Mouse (Mus musculus) macrophage (primary cell): Measurements from ENCODE around the gene Usp5. TPM values are rescaled to one million over a fixed set of nuclear protein-coding genes. Genes with fewer than 3 reads are reported as not detected.
"Not testable (repeated sequence)": the region's sequence is repeated elsewhere in the genome, so short reads cannot be mapped to it uniquely, and the experiment has no call there.

Source experiments
- H3K27ac ChIP-seq: fragments of 350-480 bp; formaldehyde crosslinking; 2 replicates; pipeline ENCODE4 v1.9.0; 2021
- H3K36me3 ChIP-seq: fragments of 350-480 bp; formaldehyde crosslinking; 2 replicates; pipeline ENCODE4 v1.9.0; 2021; ENCODE audit errors: inconsistent target
- H3K4me3 ChIP-seq: fragments of 350-480 bp; formaldehyde crosslinking; 2 replicates; pipeline ENCODE4 v1.9.0; 2021; ENCODE audit errors: inconsistent target
- H3K79me2 ChIP-seq: fragments of 350-480 bp; formaldehyde crosslinking; 2 replicates; pipeline ENCODE4 v1.9.0; 2021; ENCODE audit errors: inconsistent target
- WGBS: methylation state at CpG from one replicate; pipeline ENCODE4 v1.1.7; 2026; ENCODE audit warnings: inconsistent platforms; ENCODE audit not compliant: missing documents; 5-methylcytosine and 5-hydroxymethylcytosine counted together
- polyA plus RNA-seq: library from polyadenylated mRNA; stranded (reverse); fragments of 250-400 nt; gene quantifications from 3 replicates; pipeline ENCODE4 v1.2.4, GENCODE M21; 2018; ENCODE audit warnings: inconsistent platforms

Gene Usp5
- polyA plus RNA-seq, 1 experiment from 2014 or later: 61.4 TPM

GRCm38 (mm10) chr6:124857840-124858530, 28.7 kb upstream of the Usp5 start:
- Histone ChIP-seq H3K36me3 (peaks cover 19% of the 10 kb centered on the region; the same call in 1 of the 2 replicates), H3K79me2 (peaks cover 21% of the 10 kb centered on the region; the same call in 1 of the 2 replicates), H3K27ac (no peak overlapping the region), H3K4me3 (no peak overlapping the region)
- 49% methylated on average over 25 of the region's 26 CpGs for WGBS

- H3K4me3 ChIP-seq: no peak within 1 kb of the TSS; the same call in 1 of the 2 replicates
- under 1% methylated on average over 65 of the region's 86 CpGs for WGBS
- H3K27ac ChIP-seq: no peak within 1 kb of the TSS
- H3K36me3 ChIP-seq: peaks cover 19% of the 10 kb centered on the region; the same call in 1 of the 2 replicates
- H3K79me2 ChIP-seq: peaks cover 13% of the 10 kb centered on the region; the same call in 1 of the 2 replicates
Measured at GRCm38 (mm10) chr6:124856916-124857839, 27.9 kb upstream of the Usp5 start, which contains the start of gene P3h3. Gene P3h3 (minus strand): TSS chr6:124857752.

- 35% methylated on average over 12 of the region's 14 CpGs for WGBS
- Histone ChIP-seq H3K27ac (no peak overlapping the region), H3K36me3 (peaks cover 14% of the 10 kb centered on the region; the same call in 1 of the 2 replicates), H3K79me2 (peaks cover 5% of the 10 kb centered on the region; the same call in 1 of the 2 replicates), H3K4me3 (no peak overlapping the region)
Measured at GRCm38 (mm10) chr6:124856321-124856720, 27.0 kb upstream of the Usp5 start.

GRCm38 (mm10) chr6:124854647-124855046, 25.4 kb upstream of the Usp5 start:
- no peak overlapping the region for H3K27ac ChIP-seq
- whole genome bisulfite sequencing: 80% methylated on average over 12 of the region's 12 CpGs
- H3K4me3 ChIP-seq: no peak overlapping the region
- peaks cover 10% of the 10 kb centered on the region; the same call in 1 of the 2 replicates for H3K36me3 ChIP-seq
- no peaks in the 10 kb centered on the region for H3K79me2 ChIP-seq

GRCm38 (mm10) chr6:124850535-124850934, 21.3 kb upstream of the Usp5 start:
- 96% methylated on average over 8 of the region's 8 CpGs for WGBS
- no peak overlapping the region for H3K4me3 ChIP-seq
- H3K79me2 ChIP-seq: no peaks in the 10 kb centered on the region
- H3K27ac ChIP-seq: no peak overlapping the region
- no peaks in the 10 kb centered on the region for H3K36me3 ChIP-seq

GRCm38 (mm10) chr6:124847305-124847704, 18.0 kb upstream of the Usp5 start:
- Histone ChIP-seq H3K4me3 (no peak overlapping the region), H3K27ac (no peak overlapping the region), H3K79me2 (no peaks in the 10 kb centered on the region), H3K36me3 (peaks cover 5% of the 10 kb centered on the region; the same call in 1 of the 2 replicates)
- 20% methylated on average over 9 of the region's 9 CpGs for WGBS

GRCm38 (mm10) chr6:124840241-124841167, 11.2 kb upstream of the Usp5 start, which contains the start of gene Gnb3:
Gene Gnb3 (minus strand): TSS chr6:124840275.
- H3K27ac ChIP-seq: no peak within 1 kb of the TSS
- H3K79me2 ChIP-seq: no peaks in the 10 kb centered on the region
- H3K4me3 ChIP-seq: no peak within 1 kb of the TSS
- whole genome bisulfite sequencing: 45% methylated on average over 12 of the region's 15 CpGs
- peaks cover 5% of the 10 kb centered on the region; the same call in 1 of the 2 replicates for H3K36me3 ChIP-seq

- Histone ChIP-seq H3K4me3 (no peak overlapping the region), H3K27ac (no peak overlapping the region), H3K36me3 (no peaks in the 10 kb centered on the region; the same call in 1 of the 2 replicates), H3K79me2 (no peaks in the 10 kb centered on the region)
- WGBS: 49% methylated on average over 6 of the region's 8 CpGs
Measured at GRCm38 (mm10) chr6:124839805-124840204, 10.5 kb upstream of the Usp5 start.

GRCm38 (mm10) chr6:124836411-124836810, 7.1 kb upstream of the Usp5 start:
- Histone ChIP-seq H3K79me2 (peaks cover 15% of the 10 kb centered on the region), H3K4me3 (no peak overlapping the region), H3K27ac (no peak overlapping the region), H3K36me3 (no peaks in the 10 kb centered on the region)
- 91% methylated on average over 7 of the region's 7 CpGs for WGBS

GRCm38 (mm10) chr6:124835531-124835930, 6.2 kb upstream of the Usp5 start:
- peak overlapping the region; percentile 96 for H3K27ac ChIP-seq
- peaks cover 24% of the 10 kb centered on the region for H3K79me2 ChIP-seq
- H3K36me3 ChIP-seq: no peaks in the 10 kb centered on the region
- H3K4me3 ChIP-seq: no peak overlapping the region
- 94% methylated on average over 10 of the region's 10 CpGs for WGBS

GRCm38 (mm10) chr6:124834512-124835081, 5.3 kb upstream of the Usp5 start:
- Histone ChIP-seq H3K36me3 (no peaks in the 10 kb centered on the region), H3K4me3 (no peak overlapping the region)
- 18% methylated on average over 4 of the region's 6 CpGs for WGBS

GRCm38 (mm10) chr6:124831649-124832048, 2.4 kb upstream of the Usp5 start:
- Histone ChIP-seq H3K27ac (no peak overlapping the region), H3K79me2 (peaks cover 48% of the 10 kb centered on the region), H3K4me3 (no peak overlapping the region), H3K36me3 (peaks cover 2% of the 10 kb centered on the region; the same call in 1 of the 2 replicates)
- 96% methylated on average over 8 of the region's 8 CpGs for WGBS

More at GRCm38 (mm10) chr6:124834512-124835081, 5.3 kb upstream of the Usp5 start:
- Histone ChIP-seq H3K79me2 (peaks cover 29% of the 10 kb centered on the region), H3K27ac (peak overlapping the region; percentile 96)

- Histone ChIP-seq H3K79me2 (peaks cover 53% of the 10 kb centered on the region), H3K4me3 (peak overlapping the region; percentile 97), H3K27ac (0 out of 2 replicates have a peak overlapping the region, but pooled peaks have one; percentile 87)
- 94% methylated on average over 4 of the region's 4 CpGs for WGBS
- not testable (repeated sequence) for H3K36me3 ChIP-seq
Measured at GRCm38 (mm10) chr6:124831199-124831598, 1.9 kb upstream of the Usp5 start.
